Mouse (Mus musculus) limb, embryonic 15.5 days (tissue): ENCODE data around the gene Casz1. TPM values are rescaled to one million over a fixed set of nuclear protein-coding genes. Genes with fewer than 3 reads are reported as not detected.

Experiments
- ATAC-seq: fragments of 200-750 bp; cut with Nextera tagmentation; 2 replicates; pipeline ENCODE4 v1.8.0; 2017; ENCODE audit warnings: low read depth, moderate TSS enrichment; ENCODE audit not compliant: insufficient number of reproducible peaks, low FRiP score, low TSS enrichment
- H3K27ac ChIP-seq: fragments of 300-500 bp; sonication (generic); 2 replicates; pipeline ENCODE4 v1.5.1; 2015; ENCODE audit warnings: moderate library complexity, mild to moderate bottlenecking, inconsistent platforms
- H3K27me3 ChIP-seq: fragments of 300-500 bp; sonication (generic); 2 replicates; pipeline ENCODE4 v1.6.1; 2015; ENCODE audit warnings: inconsistent platforms
- H3K36me3 ChIP-seq: fragments of 300-500 bp; sonication (generic); 2 replicates; pipeline ENCODE4 v1.6.1; 2015; ENCODE audit warnings: inconsistent platforms
- H3K4me1 ChIP-seq: fragments of 300-500 bp; sonication (generic); 2 replicates; pipeline ENCODE4 v1.6.1; 2015; ENCODE audit warnings: inconsistent platforms
- H3K4me2 ChIP-seq: fragments of 300-500 bp; sonication (generic); 2 replicates; pipeline ENCODE4 v1.6.1; 2015; ENCODE audit warnings: mild to moderate bottlenecking, inconsistent platforms
- H3K4me3 ChIP-seq: fragments of 300-500 bp; sonication (generic); 2 replicates; pipeline ENCODE4 v1.5.1; 2015; ENCODE audit warnings: mild to moderate bottlenecking, inconsistent platforms
- H3K9ac ChIP-seq: fragments of 300-500 bp; sonication (generic); 2 replicates; pipeline ENCODE4 v1.6.1; 2015; ENCODE audit warnings: inconsistent platforms
- H3K9me3 ChIP-seq: fragments of 300-500 bp; sonication (generic); 2 replicates; pipeline ENCODE4 v1.6.1; 2016; ENCODE audit warnings: inconsistent platforms
- WGBS: fragments of 180-500 bp; shearing (Covaris S2); methylation state at CpG from one replicate; pipeline ENCODE4 v1.1.7; 2015; 5-methylcytosine and 5-hydroxymethylcytosine counted together
- polyA plus RNA-seq: library from polyadenylated mRNA; unstranded; fragments of >200 nt; fragmentation: Nextera tagmentation; extraction: Ambion mirVana; gene quantifications from 2 replicates; pipeline ENCODE4 v1.2.1, GENCODE M21; 2015

Gene Casz1
- polyA plus RNA-seq, 1 experiment from 2014 or later: 7.2 TPM

DNA sequence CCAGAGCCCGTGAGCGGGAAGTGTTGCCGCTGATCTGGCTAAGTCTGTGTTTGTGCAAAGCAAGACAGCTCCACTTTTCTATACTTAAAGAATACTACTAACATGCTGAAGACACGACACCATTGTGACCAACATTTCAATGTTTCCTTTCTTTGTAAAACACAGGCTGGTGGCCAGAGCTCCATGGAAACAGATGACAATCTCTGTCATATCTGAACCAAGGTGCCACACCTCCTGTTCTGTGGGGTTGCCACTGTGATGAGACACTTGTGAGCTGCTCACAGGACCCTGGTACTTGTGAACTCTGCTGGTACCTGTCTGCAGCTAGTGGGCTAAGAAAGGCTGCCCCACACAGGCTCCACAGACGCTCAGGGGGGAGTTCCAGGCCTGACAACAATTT is 164.6 kb downstream of the Casz1 start:
- 70% methylated on average over 5 of the region's 5 CpGs for WGBS

DNA sequence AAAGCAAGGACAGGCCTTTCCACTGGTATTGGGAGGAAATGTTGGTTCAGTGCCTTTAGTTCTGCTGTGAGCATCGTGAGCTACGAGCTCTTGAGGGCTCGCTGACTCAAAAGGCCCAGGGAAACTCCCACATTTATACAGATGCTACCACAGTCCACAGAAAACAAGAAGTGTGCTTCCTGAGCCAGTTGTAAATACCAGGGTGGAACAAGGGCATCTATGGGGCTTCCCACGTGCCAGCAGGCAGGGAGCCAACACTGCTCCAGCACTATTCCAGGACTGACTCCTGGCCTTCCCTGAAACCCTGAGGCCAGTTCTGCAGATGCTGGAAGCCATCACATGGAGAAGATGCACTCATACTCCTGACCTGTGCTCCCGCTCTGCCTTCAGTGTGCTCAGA is 165.4 kb downstream of the Casz1 start:
- no peak for ATAC-seq
- 0 out of 2 replicates have a peak, but pooled peaks cover 7% of the 10 kb centered on the region for H3K36me3 ChIP-seq
- H3K27ac ChIP-seq: no peak overlapping the region
- H3K9me3 ChIP-seq: no peaks in the 10 kb centered on the region
- WGBS: 63% methylated on average over 5 of the region's 5 CpGs
- H3K9ac ChIP-seq: no peak overlapping the region
- no peak overlapping the region for H3K4me3 ChIP-seq
- H3K27me3 ChIP-seq: peaks cover 77% of the 10 kb centered on the region
- H3K4me1 ChIP-seq: peaks cover 56% of the 10 kb centered on the region
- no peak overlapping the region for H3K4me2 ChIP-seq

More for the DNA sequence above, 164.6 kb downstream of the Casz1 start:
- H3K36me3 ChIP-seq: 0 out of 2 replicates have a peak, but pooled peaks cover 7% of the 10 kb centered on the region
- peaks cover 63% of the 10 kb centered on the region for H3K4me1 ChIP-seq
- H3K4me3 ChIP-seq: no peak overlapping the region
- H3K9ac ChIP-seq: no peak overlapping the region
- no peak overlapping the region for H3K27ac ChIP-seq
- peaks cover 73% of the 10 kb centered on the region for H3K27me3 ChIP-seq
- H3K9me3 ChIP-seq: no peaks in the 10 kb centered on the region
- no peak for ATAC-seq
- no peak overlapping the region for H3K4me2 ChIP-seq

DNA sequence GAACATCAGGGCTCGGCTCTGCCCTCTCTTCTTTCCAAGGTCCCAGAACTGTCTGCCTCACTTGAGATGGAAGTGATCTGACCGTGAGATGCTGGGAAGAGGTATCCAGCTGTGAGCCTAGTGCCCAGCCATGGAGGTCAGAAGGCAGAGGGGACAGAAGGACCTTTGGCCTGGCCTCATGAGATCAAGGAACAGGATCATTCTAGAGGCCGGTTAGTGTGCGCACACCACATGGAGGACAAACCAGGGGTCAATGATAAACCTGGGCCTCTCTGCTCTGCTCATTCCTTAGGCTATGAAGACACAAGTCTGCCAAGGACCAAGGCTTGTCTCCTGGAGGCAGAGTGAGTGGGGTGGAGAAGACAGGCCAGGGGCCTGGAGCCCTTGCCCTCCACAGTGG is 166.5 kb downstream of the Casz1 start:
- Histone ChIP-seq H3K4me3 (no peak overlapping the region), H3K4me2 (no peak overlapping the region), H3K9me3 (no peaks in the 10 kb centered on the region), H3K4me1 (peaks cover 45% of the 10 kb centered on the region), H3K27ac (no peak overlapping the region), H3K36me3 (0 out of 2 replicates have a peak, but pooled peaks cover 3% of the 10 kb centered on the region), H3K9ac (no peak overlapping the region), H3K27me3 (peaks cover 80% of the 10 kb centered on the region)
- no peak for ATAC-seq
- WGBS: 93% methylated on average over 4 of the region's 4 CpGs

DNA sequence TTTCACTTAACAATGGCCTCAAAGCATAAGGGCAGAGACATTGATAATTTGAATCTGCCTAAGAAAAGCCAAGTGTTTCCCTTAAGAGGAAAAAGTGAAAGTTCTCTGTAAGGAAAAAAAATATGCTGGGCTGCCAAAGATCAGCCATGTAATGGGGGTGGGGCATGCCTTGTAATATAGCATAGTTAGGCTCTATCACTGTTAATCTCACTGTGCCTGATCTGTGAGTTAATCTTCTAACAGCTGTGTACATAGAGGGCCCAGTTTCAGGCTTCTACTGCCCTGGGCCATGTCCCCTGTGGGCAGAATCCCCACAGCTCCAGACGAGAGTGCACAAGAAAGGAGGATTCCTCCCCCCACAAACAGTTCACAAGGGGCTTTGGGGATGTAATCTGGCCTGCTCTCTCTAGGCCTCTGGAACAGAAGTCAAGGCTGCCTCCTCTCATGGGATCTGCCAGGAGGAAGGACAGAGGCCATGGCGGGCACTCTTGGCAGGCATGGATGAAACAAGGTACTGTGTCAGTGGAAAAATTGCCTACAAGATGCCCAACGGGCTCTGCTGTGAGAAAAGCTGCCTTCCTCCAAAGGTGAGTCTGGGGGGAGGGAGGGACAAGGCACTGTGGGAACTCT is 167.5 kb downstream of the Casz1 start:
- no peak overlapping the region for H3K27ac ChIP-seq
- peaks cover 36% of the 10 kb centered on the region for H3K4me1 ChIP-seq
- H3K36me3 ChIP-seq: 0 out of 2 replicates have a peak, but pooled peaks cover 3% of the 10 kb centered on the region
- H3K9me3 ChIP-seq: no peaks in the 10 kb centered on the region
- no peak overlapping the region for H3K9ac ChIP-seq
- no peak overlapping the region for H3K4me3 ChIP-seq
- WGBS: 61% methylated on average over 3 of the region's 3 CpGs
- H3K27me3 ChIP-seq: peaks cover 73% of the 10 kb centered on the region
- no peak for ATAC-seq
- H3K4me2 ChIP-seq: no peak overlapping the region

DNA sequence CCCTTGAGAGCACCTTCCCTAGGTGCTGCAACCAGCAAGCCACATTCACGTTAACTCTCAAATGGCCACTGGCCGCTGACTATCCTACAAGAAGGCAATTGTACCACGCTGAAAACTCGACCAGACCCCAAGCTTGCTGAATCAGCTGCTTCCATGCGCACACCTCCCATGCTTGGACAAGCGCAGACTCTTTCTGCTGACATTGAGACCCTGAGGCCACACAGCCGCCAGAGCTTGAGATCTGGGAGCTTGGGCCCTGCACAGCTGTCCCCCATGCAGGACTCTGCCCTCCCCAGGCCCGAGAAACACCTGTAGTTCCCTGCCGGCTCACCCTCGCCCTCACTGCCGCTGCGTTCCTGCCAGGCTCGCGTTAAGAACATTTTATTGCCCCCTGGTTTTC is 168.5 kb downstream of the Casz1 start:
- H3K9me3 ChIP-seq: no peaks in the 10 kb centered on the region
- 38% methylated on average over 14 of the region's 14 CpGs for WGBS
- H3K36me3 ChIP-seq: 0 out of 2 replicates have a peak, but pooled peaks cover 3% of the 10 kb centered on the region
- no peak overlapping the region for H3K27ac ChIP-seq
- H3K27me3 ChIP-seq: peaks cover 63% of the 10 kb centered on the region
- peaks cover 35% of the 10 kb centered on the region for H3K4me1 ChIP-seq
- H3K9ac ChIP-seq: no peak overlapping the region
- no peak for ATAC-seq
- no peak overlapping the region for H3K4me3 ChIP-seq
- no peak overlapping the region for H3K4me2 ChIP-seq

DNA sequence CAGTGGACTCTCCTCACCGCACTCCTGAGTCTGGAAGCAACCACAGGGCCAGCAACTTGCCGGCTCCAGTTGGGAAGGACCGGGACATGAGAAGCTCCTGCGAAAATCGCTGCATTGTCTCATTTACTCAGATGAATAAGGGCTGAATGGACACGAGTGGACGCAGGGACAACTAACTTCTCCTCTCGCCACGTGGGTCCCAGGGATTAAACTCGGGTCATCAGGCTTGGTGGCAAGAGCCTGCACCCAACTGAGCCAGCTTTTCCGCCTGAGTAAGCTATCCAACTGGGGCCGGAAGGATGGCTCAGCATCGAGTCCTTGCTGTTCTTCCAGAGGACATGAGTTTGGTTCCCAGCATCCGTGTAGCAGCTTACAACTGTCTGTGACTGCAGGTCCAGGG is 169.2 kb downstream of the Casz1 start:
- no peak overlapping the region for H3K4me3 ChIP-seq
- H3K4me2 ChIP-seq: no peak overlapping the region
- WGBS: 76% methylated on average over 14 of the region's 14 CpGs
- no peak overlapping the region for H3K9ac ChIP-seq
- peaks cover 35% of the 10 kb centered on the region for H3K4me1 ChIP-seq
- H3K36me3 ChIP-seq: 0 out of 2 replicates have a peak, but pooled peaks cover 3% of the 10 kb centered on the region
- no peak overlapping the region for H3K27ac ChIP-seq
- H3K9me3 ChIP-seq: no peaks in the 10 kb centered on the region
- ATAC-seq: no peak
- H3K27me3 ChIP-seq: peaks cover 60% of the 10 kb centered on the region

DNA sequence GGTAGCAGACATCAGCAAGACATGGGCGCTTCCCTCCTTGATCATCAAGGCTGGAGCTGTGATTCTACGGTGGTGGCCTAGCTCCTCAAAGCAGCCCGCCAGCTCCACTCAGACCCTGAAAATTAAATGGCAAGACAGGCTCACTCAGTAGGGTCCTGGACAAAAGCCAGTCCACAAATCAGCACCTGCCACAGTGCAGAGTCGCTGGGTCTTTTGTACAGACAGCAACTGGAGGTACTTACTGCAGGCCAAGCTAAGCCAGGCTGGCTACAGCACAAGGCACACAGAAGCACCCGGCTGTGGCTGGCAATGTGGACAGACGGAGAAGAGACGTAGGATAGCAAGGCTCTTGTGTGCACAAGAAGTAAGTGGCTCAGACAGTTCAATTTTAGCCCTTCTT is 170.6 kb downstream of the Casz1 start:
- ATAC-seq: no peak
- Histone ChIP-seq H3K27me3 (peaks cover 57% of the 10 kb centered on the region), H3K4me1 (peaks cover 36% of the 10 kb centered on the region), H3K4me2 (no peak overlapping the region), H3K9ac (no peak overlapping the region), H3K9me3 (no peaks in the 10 kb centered on the region), H3K4me3 (no peak overlapping the region), H3K27ac (no peak overlapping the region), H3K36me3 (0 out of 2 replicates have a peak, but pooled peaks cover 2% of the 10 kb centered on the region)
- WGBS: 65% methylated on average over 7 of the region's 7 CpGs

DNA sequence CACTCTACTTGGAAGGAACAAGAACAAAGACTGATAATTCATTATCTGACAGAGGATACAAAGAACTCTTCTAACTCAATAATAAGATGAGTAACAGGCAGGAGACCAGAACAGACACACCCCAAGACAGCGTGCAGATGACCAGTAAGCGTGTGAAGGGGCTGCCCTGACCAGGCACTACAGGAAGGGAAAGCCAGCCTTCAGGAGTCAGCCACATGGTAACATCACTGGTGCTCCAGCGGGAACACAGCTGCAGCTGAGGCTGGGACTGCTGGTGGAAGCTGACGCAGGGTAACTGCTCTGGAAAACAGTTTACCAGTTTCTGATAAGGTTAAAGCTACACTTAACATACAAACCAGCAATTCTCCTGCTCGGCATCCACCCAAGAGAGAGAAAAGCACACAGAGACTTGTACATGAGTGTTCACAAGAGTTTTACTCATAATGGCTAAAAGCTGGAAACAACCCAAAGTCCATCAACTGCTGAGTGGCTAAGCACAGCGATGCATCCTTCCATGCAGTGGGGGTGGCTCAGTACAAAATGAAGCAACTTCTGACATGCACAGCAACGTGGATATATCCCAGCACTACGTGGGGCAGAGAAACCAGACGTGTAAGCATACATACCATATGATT is 174.1 kb downstream of the Casz1 start:
- no peak overlapping the region for H3K4me3 ChIP-seq
- H3K4me2 ChIP-seq: no peak overlapping the region
- H3K4me1 ChIP-seq: peaks cover 20% of the 10 kb centered on the region; the same call in 1 of the 2 replicates
- H3K36me3 ChIP-seq: 0 out of 2 replicates have a peak, but pooled peaks cover 6% of the 10 kb centered on the region
- no peaks in the 10 kb centered on the region for H3K9me3 ChIP-seq
- no peak overlapping the region for H3K9ac ChIP-seq
- peaks cover 53% of the 10 kb centered on the region for H3K27me3 ChIP-seq
- ATAC-seq: no peak
- 51% methylated on average over 9 of the region's 9 CpGs for WGBS
- no peak overlapping the region for H3K27ac ChIP-seq

DNA sequence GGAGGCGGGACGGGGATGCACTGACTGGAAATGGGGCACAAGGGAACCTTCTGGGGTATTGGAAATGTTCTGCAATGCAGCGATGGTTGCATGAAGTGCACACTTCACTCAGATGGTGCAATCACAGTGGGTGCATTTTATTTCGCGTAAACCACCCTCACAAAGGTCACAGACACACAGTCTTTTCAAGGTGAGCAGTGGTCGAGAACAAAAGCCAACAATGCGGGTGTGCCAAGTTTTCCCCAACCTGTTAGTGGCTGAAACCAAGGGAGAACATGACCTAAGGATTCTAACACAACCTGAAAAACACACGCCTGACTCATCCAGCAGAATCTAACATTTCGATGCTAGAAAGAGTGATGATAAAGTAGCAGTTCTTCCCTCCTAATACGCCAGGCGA is 174.7 kb downstream of the Casz1 start:
- Histone ChIP-seq H3K9me3 (no peaks in the 10 kb centered on the region), H3K36me3 (peaks cover 10% of the 10 kb centered on the region; the same call in 1 of the 2 replicates), H3K27me3 (peaks cover 56% of the 10 kb centered on the region), H3K4me1 (peaks cover 18% of the 10 kb centered on the region; the same call in 1 of the 2 replicates), H3K4me3 (no peak overlapping the region), H3K9ac (no peak overlapping the region), H3K4me2 (no peak overlapping the region), H3K27ac (no peak overlapping the region)
- ATAC-seq: no peak
- WGBS: 77% methylated on average over 11 of the region's 11 CpGs

DNA sequence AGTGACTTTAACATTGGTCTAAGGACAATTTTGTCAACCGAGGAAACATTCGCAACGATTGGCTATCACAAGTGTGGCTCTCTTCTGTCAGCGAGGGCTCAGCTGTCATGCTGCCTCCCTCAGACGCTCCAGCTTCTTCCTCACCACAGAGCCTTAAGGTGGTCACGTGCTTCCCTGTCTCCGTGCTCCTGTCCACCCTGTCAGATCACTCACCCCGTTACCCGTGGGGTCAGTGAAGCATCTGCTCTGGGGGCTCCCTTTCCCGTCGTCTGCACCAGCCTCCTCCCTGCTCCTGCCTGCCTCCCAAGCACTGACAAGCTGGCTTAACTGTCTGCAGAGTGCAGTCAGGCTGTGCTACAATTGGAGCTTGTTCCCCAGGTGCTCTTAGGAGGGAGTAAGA is 175.6 kb downstream of the Casz1 start:
- H3K4me3 ChIP-seq: no peak overlapping the region
- H3K9ac ChIP-seq: no peak overlapping the region
- peaks cover 53% of the 10 kb centered on the region for H3K27me3 ChIP-seq
- H3K4me2 ChIP-seq: no peak overlapping the region
- no peak for ATAC-seq
- H3K4me1 ChIP-seq: peaks cover 22% of the 10 kb centered on the region
- H3K9me3 ChIP-seq: no peaks in the 10 kb centered on the region
- no peak overlapping the region for H3K27ac ChIP-seq
- 73% methylated on average over 11 of the region's 11 CpGs for WGBS
- peaks cover 10% of the 10 kb centered on the region; the same call in 1 of the 2 replicates for H3K36me3 ChIP-seq

DNA sequence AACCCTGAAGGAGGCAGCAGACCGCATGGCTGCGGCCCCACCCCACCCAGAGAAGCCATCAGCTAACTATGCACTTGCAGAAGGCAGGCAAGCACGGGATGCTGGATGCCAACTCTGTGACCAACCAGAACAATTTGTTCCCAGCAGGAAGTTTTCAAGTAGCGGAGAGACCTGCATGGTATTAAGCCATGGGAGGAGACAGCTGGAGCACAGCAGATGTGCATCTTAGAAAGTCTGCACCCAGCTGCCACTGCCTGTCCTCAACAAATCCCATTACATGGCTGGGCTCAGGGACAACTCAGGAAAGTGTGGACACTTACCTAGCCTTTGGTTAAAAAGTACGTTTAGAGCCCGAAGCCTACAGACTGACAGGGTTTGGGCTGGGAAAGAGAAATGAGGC is 178.0 kb downstream of the Casz1 start:
- Histone ChIP-seq H3K9me3 (no peaks in the 10 kb centered on the region), H3K4me2 (no peak overlapping the region), H3K4me1 (peaks cover 44% of the 10 kb centered on the region), H3K36me3 (peaks cover 10% of the 10 kb centered on the region; the same call in 1 of the 2 replicates), H3K4me3 (no peak overlapping the region), H3K27ac (no peak overlapping the region), H3K9ac (no peak overlapping the region), H3K27me3 (peaks cover 67% of the 10 kb centered on the region)
- whole genome bisulfite sequencing: 60% methylated on average over 6 of the region's 6 CpGs
- no peak; the same call in 1 of the 2 replicates for ATAC-seq
